Comparison of ENCODE assay signal across 13 mouse cellular contexts in the genomic region with DNA sequence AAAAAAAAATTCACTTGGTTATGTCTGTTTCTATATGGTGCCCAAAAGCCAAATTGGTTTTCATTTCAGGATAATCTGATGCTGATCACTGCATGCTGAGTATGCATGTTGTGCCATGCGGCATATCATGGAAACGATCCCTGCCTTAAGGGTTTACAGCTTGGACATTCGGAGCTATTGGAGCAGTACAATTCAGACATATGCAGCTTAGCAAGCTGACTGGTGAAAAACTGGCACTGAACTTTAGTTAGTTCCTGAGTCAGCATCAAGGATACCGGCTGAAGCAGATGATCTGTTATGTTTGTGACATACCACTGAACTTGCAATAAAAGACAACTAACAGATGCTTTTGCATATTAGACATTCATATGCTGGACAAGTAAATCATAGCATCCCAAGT.
"Had no signal": no experiment of that assay in that cellular context is flagged by ENCODE, and none has a peak within 500 bp of the region (broad histone marks: within the 10 kb centered on the region; RNA-seq: fewer than 3 reads in every experiment).

No protein-coding gene starts in this region.

- H3K4me3 ChIP-seq: limb, embryonic 15.5 days; liver, embryonic 12.5 days; lung, embryonic 15.5 days; midbrain, embryonic 13.5 days; myocyte; neural tube, embryonic 15.5 days had no signal

- H3K9me3 ChIP-seq: limb, embryonic 15.5 days; liver, embryonic 12.5 days; lung, embryonic 15.5 days; midbrain, embryonic 13.5 days; neural tube, embryonic 15.5 days had no signal

- H3K27ac ChIP-seq: kidney, postnatal 0 days; limb, embryonic 15.5 days; liver, embryonic 12.5 days; lung, embryonic 15.5 days; midbrain, embryonic 13.5 days; neural tube, embryonic 15.5 days had no signal

- H3K9ac ChIP-seq: limb, embryonic 15.5 days; liver, embryonic 12.5 days; lung, embryonic 15.5 days; midbrain, embryonic 13.5 days; neural tube, embryonic 15.5 days had no signal

- H3K36me3 ChIP-seq: limb, embryonic 15.5 days; liver, embryonic 12.5 days; lung, embryonic 15.5 days; midbrain, embryonic 13.5 days; neural tube, embryonic 15.5 days had no signal

- H3K27me3 ChIP-seq: limb, embryonic 15.5 days; liver, embryonic 12.5 days; lung, embryonic 15.5 days; midbrain, embryonic 13.5 days; neural tube, embryonic 15.5 days had no signal

- H3K4me2 ChIP-seq: limb, embryonic 15.5 days; liver, embryonic 12.5 days; lung, embryonic 15.5 days; midbrain, embryonic 13.5 days; neural tube, embryonic 15.5 days had no signal

- ATAC-seq: liver, embryonic 12.5 days; midbrain, embryonic 13.5 days had no signal

- DNase-seq: kidney, adult 9 months; kidney, postnatal 36 days; lung, postnatal 14 days; right cerebral cortex, adult 18-20 months; right cerebral cortex, postnatal 25 days; thymus, postnatal 4 days had no signal

- H3K4me1 ChIP-seq: limb, embryonic 15.5 days; liver, embryonic 12.5 days; lung, embryonic 15.5 days; midbrain, embryonic 13.5 days; neural tube, embryonic 15.5 days had no signal
